Mouse (Mus musculus): ENCODE measurements around the gene Tomm20l.

GRCm38 (mm10) chr12:71122731-71123130 is 11.5 kb downstream of the Tomm20l start:
- TF ChIP-seq CTCF (IDR thresholded peaks at IDR 0.05; ENCODE audit: borderline replicate concordance, control insufficient read depth, extremely low read depth, insufficient read depth, low read length, poor library complexity) (no peak), POLR2A (IDR thresholded peaks at IDR 0.05; ENCODE audit: control insufficient read depth, extremely low read depth, insufficient read depth, low read length, poor library complexity) (no peak)

Data from thymus, adult 2 months (tissue).